Mouse (Mus musculus): ENCODE data around the gene Ccdc90b.

The Ccdc90b gene

GRCm38 (mm10) chr7:92560986-92561876, at the start of gene Ccdc90b:
TSS of gene Ccdc90b (plus strand) at chr7:92561149.
- peak; percentile 99 for ATAC-seq (ENCODE audit: insufficient number of reproducible peaks, low FRiP score, low TSS enrichment)

- no peak for ATAC-seq (ENCODE audit: insufficient number of reproducible peaks, low FRiP score, low TSS enrichment)
Observed at GRCm38 (mm10) chr7:92520397-92520796, 40.6 kb upstream of the Ccdc90b start.

GRCm38 (mm10) chr7:92520820-92521219, 40.1 kb upstream of the Ccdc90b start:
- ATAC-seq (ENCODE audit: insufficient number of reproducible peaks, low FRiP score, low TSS enrichment): peak; percentile 70

GRCm38 (mm10) chr7:92529245-92529644, 31.7 kb upstream of the Ccdc90b start:
- peak; percentile 72 for ATAC-seq (ENCODE audit: insufficient number of reproducible peaks, low FRiP score, low TSS enrichment)

GRCm38 (mm10) chr7:92532351-92533036, 28.5 kb upstream of the Ccdc90b start:
- ATAC-seq (ENCODE audit: insufficient number of reproducible peaks, low FRiP score, low TSS enrichment): no peak

- no peak for ATAC-seq (ENCODE audit: insufficient number of reproducible peaks, low FRiP score, low TSS enrichment)
Observed at GRCm38 (mm10) chr7:92546763-92547162, 14.2 kb upstream of the Ccdc90b start.

- no peak for ATAC-seq (ENCODE audit: insufficient number of reproducible peaks, low FRiP score, low TSS enrichment)
Observed at GRCm38 (mm10) chr7:92550248-92550989, 10.5 kb upstream of the Ccdc90b start.

- ATAC-seq (ENCODE audit: insufficient number of reproducible peaks, low FRiP score, low TSS enrichment): peak; percentile 49; the same call in 1 of the 2 replicates
Observed at GRCm38 (mm10) chr7:92550990-92551392, 10.0 kb upstream of the Ccdc90b start.

- ATAC-seq (ENCODE audit: insufficient number of reproducible peaks, low FRiP score, low TSS enrichment): no peak
Observed at GRCm38 (mm10) chr7:92558744-92559143, 2.2 kb upstream of the Ccdc90b start.

GRCm38 (mm10) chr7:92566775-92567174, 5.8 kb downstream of the Ccdc90b start:
- ATAC-seq (ENCODE audit: insufficient number of reproducible peaks, low FRiP score, low TSS enrichment): no peak

GRCm38 (mm10) chr7:92580491-92581207, 19.7 kb downstream of the Ccdc90b start:
- ATAC-seq (ENCODE audit: insufficient number of reproducible peaks, low FRiP score, low TSS enrichment): peak; percentile 75

- ATAC-seq (ENCODE audit: insufficient number of reproducible peaks, low FRiP score, low TSS enrichment): no peak
Observed at GRCm38 (mm10) chr7:92583567-92583966, 22.6 kb downstream of the Ccdc90b start.

GRCm38 (mm10) chr7:92589986-92590385, 29.0 kb downstream of the Ccdc90b start:
- no peak for ATAC-seq (ENCODE audit: insufficient number of reproducible peaks, low FRiP score, low TSS enrichment)

GRCm38 (mm10) chr7:92590842-92591241, 29.9 kb downstream of the Ccdc90b start:
- ATAC-seq (ENCODE audit: insufficient number of reproducible peaks, low FRiP score, low TSS enrichment): no peak

GRCm38 (mm10) chr7:92604961-92605360, 44.0 kb downstream of the Ccdc90b start:
- no peak for ATAC-seq (ENCODE audit: insufficient number of reproducible peaks, low FRiP score, low TSS enrichment)

- ATAC-seq (ENCODE audit: insufficient number of reproducible peaks, low FRiP score, low TSS enrichment): no peak
Observed at GRCm38 (mm10) chr7:92610830-92611229, 49.9 kb downstream of the Ccdc90b start.

- ATAC-seq (ENCODE audit: insufficient number of reproducible peaks, low FRiP score, low TSS enrichment): no peak
Observed at GRCm38 (mm10) chr7:92624488-92624887, 63.5 kb downstream of the Ccdc90b start.

GRCm38 (mm10) chr7:92630167-92630566, 69.2 kb downstream of the Ccdc90b start:
- ATAC-seq (ENCODE audit: insufficient number of reproducible peaks, low FRiP score, low TSS enrichment): no peak
